Mouse (Mus musculus): ENCODE data around the gene Nr4a1.
A peak's percentile ranks its signal among the peaks of the same experiment; 100 is the strongest.

Nr4a1 gene

DNA sequence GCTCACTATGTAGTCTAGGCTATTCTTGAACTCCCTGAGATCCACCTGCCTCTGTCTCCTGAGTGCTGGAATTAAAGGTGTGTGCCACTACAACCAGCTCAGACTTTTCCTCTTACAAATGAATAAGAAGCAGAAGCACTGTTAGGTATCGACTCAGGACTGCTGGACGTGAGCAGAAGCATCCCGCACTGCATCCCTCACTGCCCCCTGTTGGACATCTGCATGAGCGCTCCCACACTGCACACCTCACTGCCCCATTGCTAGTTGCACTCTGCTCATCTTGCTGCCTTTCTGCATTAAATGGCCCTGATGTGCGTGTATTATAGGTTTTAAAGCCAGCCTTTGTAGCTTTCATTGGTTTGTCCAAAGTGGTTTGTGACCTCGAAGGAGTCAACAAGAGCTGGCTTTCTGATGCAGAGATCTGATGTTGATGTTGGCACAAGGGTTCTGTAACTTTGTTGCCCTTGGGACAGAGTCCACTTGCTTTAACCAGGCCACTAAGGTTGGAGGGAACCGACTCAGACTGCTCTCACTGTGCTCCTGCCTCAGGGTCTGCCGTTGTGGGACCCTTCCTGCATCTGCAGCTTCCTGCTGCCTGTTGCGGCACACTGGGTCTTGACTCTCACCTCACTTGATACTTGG, 32.2 kb downstream of the Nr4a1 start:
- peak in 1 of 2 experiments; percentile 51 for DNase-seq

DNA sequence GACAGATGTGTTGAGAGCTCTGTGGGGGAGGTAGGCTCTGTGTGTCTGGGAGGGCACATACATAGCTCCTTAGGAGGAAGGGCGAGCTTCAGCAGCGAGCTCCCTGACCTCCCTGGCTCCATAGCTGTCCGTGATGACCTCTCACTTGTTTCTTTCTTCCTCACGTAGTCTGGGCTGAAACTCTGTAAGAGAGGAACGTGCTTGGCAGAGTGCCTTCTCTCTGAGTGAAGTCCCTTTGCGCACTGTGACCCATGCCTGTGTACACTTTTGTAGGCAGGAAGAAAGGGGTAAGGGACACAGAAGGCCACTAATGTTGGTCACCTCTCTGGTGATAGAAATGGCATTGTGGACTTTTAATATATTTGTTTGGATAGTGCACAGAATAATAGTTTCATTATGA, 33.3 kb downstream of the Nr4a1 start:
- DNase-seq = peak in 1 of 2 experiments; percentile 35

DNA sequence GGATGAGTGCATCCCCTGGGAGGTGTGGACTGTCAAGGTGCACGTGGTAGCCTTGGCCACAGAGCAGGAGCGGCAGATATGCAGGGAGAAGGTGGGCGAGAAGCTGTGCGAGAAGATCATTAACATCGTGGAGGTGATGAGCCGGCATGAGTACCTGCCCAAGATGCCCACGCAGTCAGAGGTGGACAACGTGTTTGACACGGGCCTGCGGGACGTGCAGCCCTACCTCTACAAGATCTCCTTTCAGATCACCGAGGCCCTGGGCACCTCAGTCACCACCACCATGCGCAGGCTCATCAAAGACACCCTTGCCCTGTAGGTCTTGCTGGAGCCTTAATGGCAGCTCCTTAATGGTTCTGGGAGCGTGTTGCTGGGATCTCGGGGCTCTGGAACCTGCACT, 36.3 kb downstream of the Nr4a1 start:
- no peak for DNase-seq

DNA sequence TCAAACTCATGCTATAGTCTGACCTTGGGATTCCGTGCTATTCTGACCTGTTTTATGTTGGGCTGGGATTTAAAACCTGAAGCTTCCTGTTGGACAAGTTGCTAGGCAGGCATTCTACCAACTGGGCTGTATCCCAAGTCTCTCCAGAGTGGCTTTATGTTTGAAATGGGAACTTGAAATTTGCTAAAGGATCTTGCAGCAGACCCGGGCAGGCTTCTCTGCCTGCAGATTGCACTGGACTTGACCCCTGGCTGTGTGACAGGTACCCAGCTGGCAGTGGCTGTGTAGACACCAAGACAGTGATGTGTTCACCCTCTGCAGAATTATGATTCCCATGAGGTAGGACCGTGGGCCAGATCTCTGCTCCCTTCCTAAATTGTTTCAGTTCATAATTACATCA, 37.9 kb downstream of the Nr4a1 start:
- DNase-seq = no peak

DNA sequence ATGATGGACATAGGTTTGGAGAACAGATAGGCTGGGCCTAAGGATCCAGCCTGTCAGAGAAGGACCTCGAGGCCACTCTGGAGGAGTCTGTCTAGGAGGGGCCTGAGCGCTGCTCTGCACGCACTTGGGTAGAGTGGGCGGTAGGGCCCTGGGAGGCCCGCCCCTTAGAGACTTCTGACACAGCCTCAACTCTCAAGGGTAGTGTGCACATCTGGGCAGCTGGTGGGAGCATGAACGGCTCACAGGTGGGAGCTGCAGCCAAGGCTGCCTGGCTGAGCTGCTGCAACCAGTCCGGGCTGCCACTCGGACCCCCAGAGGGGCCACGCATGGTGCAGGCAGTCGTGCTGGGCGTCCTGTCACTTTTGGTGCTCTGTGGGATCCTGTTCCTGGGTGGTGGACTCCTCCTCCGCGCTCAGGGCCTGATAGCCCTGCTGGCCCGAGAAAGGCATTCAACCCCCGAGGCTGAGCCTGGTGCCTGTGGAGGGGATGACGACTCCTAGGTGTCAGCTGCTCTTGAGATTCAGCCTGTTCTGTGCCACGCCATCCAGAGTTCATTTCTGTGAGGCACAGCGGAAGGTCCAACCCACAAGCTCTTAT, 39.1 kb downstream of the Nr4a1 start, which contains the start of gene 6030408B16Rik:
Gene 6030408B16Rik (plus strand): TSS at position 188 of the 597 bp plus-strand sequence.
- DNase-seq = no peak

DNA sequence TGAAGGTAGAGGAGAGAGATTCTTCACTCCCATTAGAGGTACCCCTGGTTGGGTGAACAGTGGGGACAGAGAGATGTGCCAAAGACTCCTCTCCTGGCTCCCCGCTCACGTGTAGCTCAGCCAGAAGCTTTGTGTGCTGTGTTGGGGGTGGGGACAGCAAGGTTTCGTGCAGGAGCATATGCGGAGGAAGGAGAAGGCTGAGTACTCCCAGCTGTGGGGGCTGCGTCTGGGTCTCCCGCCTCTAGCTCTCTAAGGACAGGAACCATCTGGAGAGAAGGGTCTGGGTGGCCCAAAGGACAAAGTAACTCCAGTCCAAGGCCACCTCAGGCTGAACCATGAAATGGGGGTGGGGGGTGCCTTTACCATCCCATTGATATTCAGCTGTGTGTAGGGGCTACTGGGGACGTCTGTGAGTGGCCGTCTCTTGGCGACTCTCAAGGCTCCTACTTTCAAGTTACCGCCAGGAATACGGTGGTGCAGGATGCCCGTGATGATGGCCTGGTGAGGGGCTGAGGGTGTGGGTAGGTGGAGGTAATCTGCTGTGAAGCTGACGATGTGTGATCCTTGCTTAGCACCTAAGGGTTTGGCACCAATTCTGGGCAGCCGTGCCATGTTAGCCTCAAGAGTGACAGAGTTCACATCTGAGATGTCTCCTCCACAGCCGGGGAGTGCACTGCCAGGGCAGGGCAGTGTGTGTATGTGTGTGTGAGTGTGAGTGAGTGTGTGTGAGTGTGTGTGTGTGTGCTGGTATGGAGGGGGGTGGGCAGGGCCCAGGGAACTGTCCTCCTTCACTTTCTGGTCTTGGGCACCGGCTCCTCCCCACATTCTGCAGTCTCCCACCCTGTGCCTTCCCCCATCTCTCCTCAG, 40.2 kb downstream of the Nr4a1 start:
- DNase-seq = no peak

DNA sequence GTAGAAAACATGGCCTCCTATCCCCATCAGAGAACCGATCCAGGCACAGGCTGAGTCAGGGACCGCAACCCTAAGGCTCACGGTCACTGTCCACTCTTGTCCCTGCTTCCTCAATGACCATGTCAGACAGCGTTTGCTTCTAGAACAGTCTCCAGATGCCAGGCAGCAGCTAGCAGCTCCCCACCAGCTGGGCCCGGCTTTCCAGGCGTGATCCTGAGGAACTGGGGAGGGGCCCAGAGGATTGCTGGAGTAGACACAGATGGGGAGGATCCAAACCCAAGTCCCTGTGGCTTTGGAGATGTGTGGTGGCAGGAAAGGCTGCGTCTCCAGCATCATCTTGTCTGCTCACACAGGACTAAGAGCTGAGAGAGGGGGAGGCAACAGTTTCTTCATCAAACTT, 41.0 kb downstream of the Nr4a1 start:
- DNase-seq = no peak

DNA sequence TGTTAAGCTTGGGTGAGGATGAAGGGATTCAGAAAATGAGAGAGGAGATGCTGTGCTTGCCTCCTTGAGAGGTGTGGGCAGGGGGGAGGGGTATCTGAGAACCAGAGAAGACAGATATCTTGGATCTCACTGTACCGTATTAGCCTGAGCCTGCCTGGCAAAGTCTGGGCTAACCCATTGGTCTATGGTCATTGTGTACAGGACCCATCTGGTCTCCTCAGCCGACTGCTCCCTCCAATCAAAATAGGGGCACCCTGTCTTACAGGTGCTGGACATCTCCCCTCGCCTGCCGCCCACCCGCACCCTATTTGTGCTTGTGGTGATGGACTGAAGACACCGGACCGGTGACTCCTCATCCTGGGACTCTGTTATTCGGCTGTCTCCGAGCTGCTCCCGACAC, 41.5 kb downstream of the Nr4a1 start:
- no peak for DNase-seq

DNA sequence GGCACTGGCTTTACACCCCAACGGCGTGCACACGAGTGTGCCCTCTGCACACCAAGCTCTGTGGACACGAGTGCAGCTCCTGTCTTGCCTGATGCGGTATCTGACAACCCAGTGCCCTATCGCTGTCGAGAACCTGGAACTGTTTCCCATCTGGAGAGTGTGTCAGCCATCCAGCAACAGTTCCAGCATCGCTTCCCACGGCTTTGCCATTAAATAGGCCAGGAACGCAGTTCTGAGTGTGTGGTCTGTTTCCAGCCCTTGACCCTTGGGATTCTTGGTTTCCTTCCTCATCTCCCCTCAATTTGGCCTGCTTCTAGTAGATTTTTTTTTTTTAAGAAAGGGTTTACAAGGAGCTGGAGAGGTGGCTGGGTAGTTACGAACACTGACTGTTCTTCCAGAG, 42.0 kb downstream of the Nr4a1 start:
- no peak for DNase-seq

DNA sequence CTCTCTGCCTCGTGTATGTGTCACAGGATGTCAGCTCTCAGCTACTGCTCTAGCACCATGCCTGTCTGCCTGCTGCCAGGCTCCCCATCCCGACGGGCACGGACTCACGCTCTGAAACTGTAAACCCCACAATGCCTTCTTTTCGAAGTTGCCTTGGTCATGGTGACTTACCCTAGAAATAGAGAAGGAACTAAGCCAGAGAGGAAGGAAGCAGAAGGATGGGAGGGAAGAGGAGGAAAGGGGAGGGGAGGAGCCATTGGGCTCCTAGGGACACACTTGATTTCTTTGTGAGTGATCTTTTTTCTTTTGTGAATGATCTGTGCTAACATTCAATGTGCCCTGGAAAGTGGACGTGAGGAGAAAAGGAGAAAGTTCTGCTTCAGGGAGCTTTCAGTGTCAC, 43.9 kb downstream of the Nr4a1 start:
- DNase-seq = no peak

DNA sequence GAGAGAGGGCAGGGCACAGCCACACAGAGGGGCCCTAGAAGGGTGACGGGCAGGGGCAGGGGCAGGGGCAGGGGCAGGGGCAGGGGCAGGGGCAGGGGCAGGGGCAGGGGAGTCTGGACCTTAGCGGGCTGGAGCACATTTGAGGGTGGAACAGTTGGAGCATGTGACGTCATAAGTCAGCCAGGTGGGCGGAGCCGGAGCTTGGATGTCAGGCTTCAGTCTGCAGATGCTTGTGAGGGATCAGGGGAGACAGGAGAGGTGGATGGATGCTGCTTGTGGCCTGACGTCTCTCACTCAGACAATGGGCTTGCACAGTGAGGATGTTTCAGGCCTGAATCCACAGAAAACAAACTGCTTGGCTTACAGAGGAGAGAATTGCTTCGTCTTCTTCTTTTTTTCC, 44.5 kb downstream of the Nr4a1 start:
- DNase-seq = no peak

DNA sequence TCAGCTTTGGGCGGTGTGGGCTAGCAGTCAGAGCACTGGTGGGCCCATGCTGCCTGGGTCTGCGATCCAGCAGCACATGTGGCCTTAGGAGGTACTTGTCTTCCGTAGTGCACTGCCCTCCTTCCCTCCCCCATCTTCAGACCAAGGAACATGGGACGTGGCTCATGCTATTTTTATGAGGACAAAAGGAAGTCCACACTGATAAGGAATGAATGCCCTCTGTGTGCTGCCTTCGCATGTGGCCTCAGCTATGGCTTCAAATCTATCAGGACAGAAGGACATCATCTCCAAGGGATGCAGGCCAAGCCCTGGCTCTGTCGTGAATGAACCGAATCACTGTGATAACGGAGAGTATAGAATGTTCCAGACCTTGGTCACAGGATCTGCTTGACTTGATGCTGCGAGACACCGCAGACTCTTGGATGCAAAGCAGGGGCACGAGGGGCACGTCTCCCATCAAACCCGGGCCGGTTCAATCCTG, 45.5 kb downstream of the Nr4a1 start:
- DNase-seq = no peak

DNA sequence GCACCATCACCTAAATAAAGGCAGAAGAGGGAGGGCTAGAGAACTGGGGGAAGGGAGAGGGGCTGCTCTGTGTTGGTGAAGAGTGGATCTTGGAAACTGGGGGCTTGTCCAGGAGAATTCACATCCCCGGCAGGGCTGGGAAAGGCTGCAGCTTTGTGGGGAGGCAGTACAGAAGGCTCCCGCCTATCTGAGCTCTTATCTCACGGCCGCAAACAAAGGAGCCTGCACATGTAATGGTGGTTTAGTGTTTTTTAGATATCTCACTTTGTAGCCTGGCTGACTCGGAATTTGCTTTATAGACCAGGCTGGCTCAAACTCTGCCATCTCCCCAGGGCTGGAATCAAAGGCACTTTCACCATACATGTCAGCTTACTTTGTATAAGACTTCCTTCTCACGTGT, 46.1 kb downstream of the Nr4a1 start:
- DNase-seq = no peak

DNA sequence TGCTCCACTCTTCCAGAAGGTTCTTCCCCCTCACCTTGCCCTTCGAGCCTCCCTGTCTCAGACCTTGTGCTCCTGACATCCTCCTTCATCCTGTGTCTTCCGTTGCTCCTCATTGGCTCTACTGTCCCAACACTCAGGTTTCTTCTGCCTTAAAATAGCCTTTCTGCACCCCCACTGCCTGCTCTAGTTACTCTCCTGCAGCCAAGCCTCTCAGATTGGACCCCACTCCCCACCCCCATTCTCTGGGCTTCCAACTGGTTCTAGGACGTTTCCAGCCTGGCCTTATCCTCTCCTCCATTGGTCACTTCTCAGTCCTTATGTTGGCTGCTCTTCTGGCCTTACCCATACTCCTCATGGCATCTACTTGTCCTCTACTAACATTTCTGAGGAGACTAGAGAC, 48.1 kb downstream of the Nr4a1 start:
- DNase-seq = no peak

DNA sequence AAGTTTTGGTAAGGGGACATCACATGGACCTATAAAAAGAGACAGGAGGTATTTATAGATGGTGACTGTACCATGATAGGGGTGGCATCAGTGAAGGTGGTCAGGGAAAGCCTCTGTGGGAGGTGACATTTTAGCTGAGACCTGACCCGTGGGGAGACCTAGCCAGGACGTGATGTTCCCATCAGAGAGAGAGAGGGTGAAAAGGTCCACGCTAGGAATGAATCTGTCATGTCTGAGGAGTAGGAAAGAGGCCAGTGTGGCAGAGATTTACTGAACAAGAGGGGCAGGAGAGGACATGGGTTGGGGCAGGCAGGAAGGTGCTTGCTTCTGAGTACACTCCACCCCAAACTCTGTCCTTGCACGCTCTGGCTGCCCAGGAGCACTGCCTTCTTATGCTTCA, 49.8 kb downstream of the Nr4a1 start:
- DNase-seq = no peak

DNA sequence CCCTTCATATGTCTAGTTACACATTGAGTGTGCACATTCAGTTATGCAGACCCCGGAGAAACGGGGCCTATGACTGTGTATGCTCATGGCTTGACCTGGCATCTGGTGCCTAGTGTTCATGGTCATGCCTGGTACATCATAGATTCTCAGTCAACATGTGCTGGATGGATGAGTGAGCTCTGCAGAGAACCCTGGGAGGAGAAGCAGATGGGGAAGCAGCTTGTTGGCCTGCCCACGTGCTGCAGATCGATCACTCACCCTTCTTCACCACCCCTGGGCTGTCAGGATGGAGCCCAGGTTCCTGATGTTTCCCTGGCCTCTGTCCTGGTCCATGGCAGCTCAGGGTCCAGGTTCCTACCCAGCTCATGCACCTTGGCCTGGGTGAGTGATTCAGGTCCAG, 52.4 kb downstream of the Nr4a1 start:
- no peak for DNase-seq

DNA sequence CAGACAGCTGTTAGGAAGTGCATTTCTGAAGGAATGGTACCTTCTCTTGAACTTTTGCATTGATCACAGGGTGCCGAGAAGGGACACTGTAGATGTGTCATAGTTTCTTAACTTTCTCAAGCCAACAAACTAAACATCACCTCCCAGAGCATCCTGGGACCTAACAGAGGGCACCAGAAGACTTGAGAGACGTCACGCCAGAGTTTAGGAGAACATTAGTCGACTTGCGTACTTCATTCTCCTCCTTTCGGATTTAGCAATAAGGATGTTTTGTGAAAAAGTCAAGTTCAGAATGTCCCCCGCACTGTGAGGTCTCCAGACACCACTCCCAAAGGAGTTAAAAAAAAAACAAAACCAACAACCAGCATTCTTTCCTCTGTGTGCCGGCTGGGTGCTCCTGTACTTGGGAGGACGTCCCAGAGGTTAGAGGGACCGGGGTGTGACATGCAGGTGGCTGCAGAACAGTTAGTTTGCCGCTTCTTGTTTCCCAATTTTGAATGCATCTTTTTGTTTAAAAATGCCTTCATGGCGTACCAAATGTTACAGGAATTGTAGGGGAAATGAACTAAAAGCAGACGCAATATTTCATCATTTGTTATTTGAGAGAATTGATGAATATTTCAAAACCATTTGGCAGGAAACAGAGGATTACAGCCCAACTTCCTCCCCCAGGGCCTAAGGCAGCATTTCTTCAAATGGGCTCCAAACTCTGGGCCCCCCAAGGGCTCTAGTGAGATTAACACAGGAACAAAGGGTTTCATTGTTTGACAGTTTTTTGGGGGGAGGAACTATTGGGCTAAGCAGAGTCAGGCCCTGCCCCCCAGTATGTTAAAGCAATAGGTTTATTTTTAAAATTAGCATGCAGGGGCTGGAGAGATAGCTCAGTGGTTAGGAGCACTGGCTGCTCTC, 54.6 kb downstream of the Nr4a1 start:
- no peak for DNase-seq

DNA sequence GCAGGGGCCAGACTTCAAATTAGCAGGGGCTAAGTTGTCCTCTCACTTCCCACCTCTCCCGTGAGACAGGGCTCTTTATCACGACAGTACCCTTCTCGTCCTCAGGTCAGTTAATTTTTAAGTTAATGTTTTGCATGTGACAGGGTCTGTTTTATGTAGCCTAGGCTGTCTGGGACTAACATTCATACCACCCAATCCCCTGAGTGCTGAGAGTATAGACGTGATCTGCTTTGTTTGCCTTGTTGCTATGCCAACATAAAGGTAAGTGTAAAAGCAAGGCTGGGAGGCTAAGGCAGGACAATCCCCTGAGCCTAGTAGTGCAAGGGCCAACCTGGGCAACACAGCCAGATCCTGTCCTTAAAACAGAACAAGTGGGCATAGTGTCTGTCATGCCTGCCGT, 55.4 kb downstream of the Nr4a1 start:
- DNase-seq = no peak

DNA sequence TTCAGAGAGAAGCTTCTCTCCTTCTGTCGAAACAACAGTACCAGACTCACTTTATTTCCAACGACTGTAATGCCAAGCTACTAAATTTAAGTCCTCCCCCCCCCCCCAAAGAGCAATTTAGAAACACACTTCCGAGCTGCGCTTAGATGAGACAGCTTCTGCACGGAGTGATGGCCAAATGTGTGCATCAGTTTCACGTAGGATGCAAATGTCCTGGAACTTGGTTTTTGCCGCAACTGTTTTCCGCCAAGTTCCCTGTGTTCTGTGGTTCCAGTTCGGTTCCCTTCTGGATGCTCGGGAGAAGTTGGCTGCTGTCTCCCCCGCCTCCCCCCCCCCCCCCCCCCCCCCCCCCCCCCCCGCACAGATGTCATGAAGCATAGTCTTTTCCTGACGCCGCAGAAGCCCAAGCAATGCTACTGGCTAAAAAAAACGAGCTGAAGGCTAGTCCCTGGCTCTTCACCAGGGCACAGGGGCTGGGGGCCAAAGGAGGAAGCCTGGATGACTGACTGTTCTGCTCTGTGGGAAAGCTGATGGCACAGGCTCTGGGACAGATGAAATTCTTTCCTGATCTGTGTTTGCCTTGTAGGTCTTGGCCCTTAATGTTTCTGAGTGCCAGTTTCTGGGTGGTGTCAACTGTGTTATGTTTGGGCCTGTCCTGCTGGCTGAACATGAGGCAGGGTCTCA, 57.2 kb downstream of the Nr4a1 start:
- DNase-seq = no peak

DNA sequence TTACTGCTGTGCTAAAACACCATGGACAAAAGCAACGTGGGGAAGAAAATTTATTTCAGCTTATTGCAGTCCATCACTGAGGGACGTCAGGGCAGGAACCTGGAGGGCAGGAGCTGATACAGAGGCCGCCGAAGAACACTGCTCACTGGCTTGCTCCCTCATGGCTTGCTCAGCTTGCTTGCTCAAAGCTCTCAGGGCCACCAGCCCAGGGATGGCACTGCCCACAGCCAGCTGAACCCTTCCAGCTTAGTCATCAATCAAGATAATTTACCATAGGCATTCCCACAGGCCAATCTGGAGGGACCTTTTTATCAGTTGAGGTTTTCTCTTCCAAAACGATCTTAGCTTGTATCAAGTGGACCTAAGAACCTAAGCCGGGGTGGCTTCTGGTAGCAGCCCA, 57.9 kb downstream of the Nr4a1 start:
- DNase-seq = no peak

DNA sequence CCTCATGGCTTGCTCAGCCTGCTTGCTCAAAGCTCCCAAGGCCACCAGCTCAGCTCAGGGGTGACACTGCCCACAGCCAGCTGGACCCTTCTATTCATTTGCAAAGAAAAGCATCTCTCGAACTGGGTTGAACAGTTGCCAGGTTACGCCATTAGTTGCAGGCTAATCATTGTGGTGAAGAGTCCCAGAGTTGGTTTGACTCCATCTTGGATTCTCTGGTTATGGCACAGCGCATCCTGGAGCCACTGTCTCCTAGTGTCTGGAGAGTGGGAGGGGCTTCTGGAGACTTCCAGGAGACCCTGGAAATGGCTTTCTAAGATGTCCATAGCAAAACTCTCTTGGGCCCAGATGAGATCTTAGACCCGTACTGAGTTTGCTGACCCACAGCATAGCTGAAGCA, 61.3 kb downstream of the Nr4a1 start:
- DNase-seq = no peak

DNA sequence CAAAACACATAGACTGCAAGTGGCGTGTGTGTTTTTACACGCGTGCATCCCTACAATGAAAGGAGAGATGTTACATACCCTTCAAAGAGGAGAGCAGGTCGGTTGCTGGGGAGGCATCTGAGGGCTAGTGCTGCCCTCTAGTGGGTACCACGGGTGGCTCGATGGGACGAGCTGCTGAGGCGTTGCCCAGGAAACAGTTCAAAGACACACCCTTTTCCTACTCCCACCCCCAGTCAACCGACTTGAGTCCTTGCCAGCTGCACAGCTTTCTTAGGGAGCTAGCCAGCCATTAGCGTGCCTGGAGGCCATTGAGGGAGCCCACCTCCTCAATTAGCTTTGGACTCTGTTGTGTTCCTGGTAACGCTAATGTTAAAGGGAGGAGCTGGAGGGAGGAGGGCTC, 61.8 kb downstream of the Nr4a1 start:
- DNase-seq = peak; percentile 91 to 92
